Mouse (Mus musculus): ENCODE data around the gene Rdh19. TPM values are rescaled to one million over a fixed set of nuclear protein-coding genes. Genes with fewer than 3 reads are reported as not detected.

Gene Rdh19
- polyA plus RNA-seq, 1 experiment, result not detected

GRCm38 (mm10) chr10:127856376-127856775, 6.6 kb downstream of the Rdh19 start:
- TF ChIP-seq CTCF (IDR thresholded peaks at IDR 0.05; ENCODE audit: borderline replicate concordance, insufficient read depth, low read depth, low read length) (no peak), POLR2A (IDR thresholded peaks at IDR 0.05; ENCODE audit: borderline replicate concordance, insufficient read depth, low read length) (no peak)
- no peaks in the 10 kb centered on the region for H3K27me3 ChIP-seq (ENCODE audit: control insufficient read depth, insufficient read depth, low read length)
- no peak overlapping the region for H3K27ac ChIP-seq (ENCODE audit: insufficient read depth, low read length)
- H3K4me1 ChIP-seq (ENCODE audit: control insufficient read depth, insufficient read depth, low read length), result no peaks in the 10 kb centered on the region
- peak; percentile 39 to 74 for DNase-seq
- no peak overlapping the region for H3K4me3 ChIP-seq (replicated peaks; ENCODE audit: insufficient read depth, low read depth, low read length)

DNA sequence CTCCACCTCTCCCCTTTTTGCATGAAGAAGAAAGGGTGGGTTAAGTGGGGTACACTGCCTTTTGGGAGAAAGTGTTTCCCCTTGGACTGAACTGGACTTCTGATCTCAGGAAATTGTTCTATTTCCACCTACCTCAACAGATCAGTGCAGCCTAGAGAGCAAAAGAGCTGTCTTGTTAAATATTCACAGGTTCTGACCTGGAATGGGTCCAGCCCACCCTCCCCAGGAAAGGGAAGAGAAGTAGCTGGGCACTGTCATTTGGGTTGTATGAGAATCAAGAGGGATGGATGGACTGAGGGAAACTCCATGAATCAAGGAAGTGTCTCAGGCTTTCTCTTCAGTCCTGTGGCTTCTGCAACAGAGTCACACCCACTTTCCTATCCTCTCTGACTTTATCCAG, 15.2 kb downstream of the Rdh19 start:
- DNase-seq, result no peak
- H3K4me1 ChIP-seq (ENCODE audit: control insufficient read depth, insufficient read depth, low read length), result no peaks in the 10 kb centered on the region
- no peak overlapping the region for H3K27ac ChIP-seq (ENCODE audit: insufficient read depth, low read length)
- H3K27me3 ChIP-seq (ENCODE audit: control insufficient read depth, insufficient read depth, low read length), result no peaks in the 10 kb centered on the region
- H3K4me3 ChIP-seq (replicated peaks; ENCODE audit: insufficient read depth, low read depth, low read length), result no peak overlapping the region
- TF ChIP-seq POLR2A (IDR thresholded peaks at IDR 0.05; ENCODE audit: borderline replicate concordance, insufficient read depth, low read length) (no peak), CTCF (IDR thresholded peaks at IDR 0.05; ENCODE audit: borderline replicate concordance, insufficient read depth, low read depth, low read length) (no peak)

DNA sequence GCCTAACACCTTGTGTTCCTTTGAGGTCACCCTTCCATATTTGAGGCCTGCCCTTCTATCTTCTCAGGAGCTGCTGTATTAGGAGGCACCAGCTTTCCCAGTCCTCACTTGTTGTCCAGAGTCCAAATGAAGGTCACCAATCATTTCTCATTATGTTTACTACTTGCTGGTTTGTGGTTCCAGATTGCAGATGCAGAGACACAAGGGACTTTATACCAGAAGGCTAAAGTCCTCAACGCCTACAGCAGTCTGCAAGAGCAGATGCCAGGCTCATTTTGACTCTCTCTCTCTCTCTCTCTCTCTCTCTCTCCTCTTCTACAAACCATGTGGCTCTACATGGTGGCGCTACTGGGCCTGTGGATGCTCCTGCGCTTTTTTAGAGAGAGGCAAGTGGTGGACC, 16.5 kb downstream of the Rdh19 start, which contains the start of gene Rdh16f2:
Gene Rdh16f2, plus strand, starts transcription at position 243 of the 400 bp plus-strand sequence.
- H3K27me3 ChIP-seq (ENCODE audit: control insufficient read depth, insufficient read depth, low read length), result no peaks in the 10 kb centered on the region
- 77% methylated on average over 3 of the region's 3 CpGs for WGBS
- H3K4me1 ChIP-seq (ENCODE audit: control insufficient read depth, insufficient read depth, low read length), result no peaks in the 10 kb centered on the region
- TF ChIP-seq CTCF (IDR thresholded peaks at IDR 0.05; ENCODE audit: borderline replicate concordance, insufficient read depth, low read depth, low read length) (no peak), POLR2A (IDR thresholded peaks at IDR 0.05; ENCODE audit: borderline replicate concordance, insufficient read depth, low read length) (no peak)
- no peak for DNase-seq
- H3K4me3 ChIP-seq (replicated peaks; ENCODE audit: insufficient read depth, low read depth, low read length), result no peak within 1 kb of the TSS
- no peak within 1 kb of the TSS for H3K27ac ChIP-seq (ENCODE audit: insufficient read depth, low read length)

- no peak overlapping the region for H3K27ac ChIP-seq (ENCODE audit: insufficient read depth, low read length)
- no peak for DNase-seq
- 79% methylated on average over 4 of the region's 4 CpGs for WGBS
- H3K4me3 ChIP-seq (replicated peaks; ENCODE audit: insufficient read depth, low read depth, low read length), result no peak overlapping the region
- no peaks in the 10 kb centered on the region for H3K27me3 ChIP-seq (ENCODE audit: control insufficient read depth, insufficient read depth, low read length)
- TF ChIP-seq CTCF (IDR thresholded peaks at IDR 0.05; ENCODE audit: borderline replicate concordance, insufficient read depth, low read depth, low read length), result no peak
- no peaks in the 10 kb centered on the region for H3K4me1 ChIP-seq (ENCODE audit: control insufficient read depth, insufficient read depth, low read length)
Measured at GRCm38 (mm10) chr10:127872484-127872883, 22.8 kb downstream of the Rdh19 start.

- TF ChIP-seq POLR2A (IDR thresholded peaks at IDR 0.05; ENCODE audit: borderline replicate concordance, insufficient read depth, low read length), result no peak
- TF ChIP-seq CTCF (IDR thresholded peaks at IDR 0.05; ENCODE audit: borderline replicate concordance, insufficient read depth, low read depth, low read length), result no peak
- no peaks in the 10 kb centered on the region for H3K27me3 ChIP-seq (ENCODE audit: control insufficient read depth, insufficient read depth, low read length)
- H3K4me3 ChIP-seq (replicated peaks; ENCODE audit: insufficient read depth, low read depth, low read length), result no peak overlapping the region
- DNase-seq, result no peak
- no peaks in the 10 kb centered on the region for H3K4me1 ChIP-seq (ENCODE audit: control insufficient read depth, insufficient read depth, low read length)
- WGBS, result 65% methylated on average over 2 of the region's 2 CpGs
- no peak overlapping the region for H3K27ac ChIP-seq (ENCODE audit: insufficient read depth, low read length)
Measured at GRCm38 (mm10) chr10:127877681-127878080, 28.0 kb downstream of the Rdh19 start.

DNA sequence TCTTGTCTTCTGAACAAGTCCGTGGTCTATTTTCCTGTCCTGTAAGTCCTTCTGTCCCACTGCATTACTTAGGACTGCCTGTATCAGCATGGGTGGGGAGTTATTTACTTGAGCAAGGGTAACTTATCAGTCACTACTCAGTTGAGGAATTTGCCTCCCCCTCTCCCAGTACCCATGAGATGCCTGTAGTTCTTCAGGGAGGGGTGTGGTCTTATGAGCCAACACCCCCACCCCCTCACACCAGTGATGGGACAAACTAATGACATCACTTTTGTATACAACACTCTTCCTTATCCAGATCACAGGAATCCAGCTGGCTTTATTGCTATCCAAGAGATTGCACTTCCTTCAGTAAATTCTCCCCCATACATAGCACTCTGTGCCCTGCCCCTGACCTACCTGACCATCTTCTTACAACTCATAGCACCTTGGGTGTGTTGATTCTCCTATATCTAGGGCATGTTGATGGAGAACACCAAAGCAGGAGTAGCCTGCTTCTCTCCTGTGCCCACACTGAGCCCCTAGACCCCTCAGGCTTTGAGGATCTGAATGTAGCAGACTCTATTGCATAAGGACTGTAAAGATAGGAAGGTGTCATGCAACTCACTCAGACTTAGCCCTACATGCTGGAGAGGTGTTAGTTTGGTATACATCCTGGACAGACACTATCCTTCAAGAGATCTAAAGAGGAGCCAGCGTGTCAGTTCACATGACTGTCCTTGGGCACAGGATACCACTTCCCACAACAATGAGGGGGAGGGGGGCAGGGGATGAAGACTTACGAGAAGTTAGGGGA, 28.7 kb downstream of the Rdh19 start:
- H3K27ac ChIP-seq (ENCODE audit: insufficient read depth, low read length), result no peak overlapping the region
- 76% methylated on average over 3 of the region's 3 CpGs for WGBS
- H3K27me3 ChIP-seq (ENCODE audit: control insufficient read depth, insufficient read depth, low read length), result no peaks in the 10 kb centered on the region
- no peak for TF ChIP-seq POLR2A (IDR thresholded peaks at IDR 0.05; ENCODE audit: borderline replicate concordance, insufficient read depth, low read length)
- TF ChIP-seq CTCF (IDR thresholded peaks at IDR 0.05; ENCODE audit: borderline replicate concordance, insufficient read depth, low read depth, low read length), result no peak
- no peaks in the 10 kb centered on the region for H3K4me1 ChIP-seq (ENCODE audit: control insufficient read depth, insufficient read depth, low read length)
- H3K4me3 ChIP-seq (replicated peaks; ENCODE audit: insufficient read depth, low read depth, low read length), result no peak overlapping the region
- no peak for DNase-seq

- DNase-seq, result no peak
- 71% methylated on average over 3 of the region's 3 CpGs for WGBS
- H3K27ac ChIP-seq (ENCODE audit: insufficient read depth, low read length), result no peak overlapping the region
- no peaks in the 10 kb centered on the region for H3K4me1 ChIP-seq (ENCODE audit: control insufficient read depth, insufficient read depth, low read length)
- no peak for TF ChIP-seq CTCF (IDR thresholded peaks at IDR 0.05; ENCODE audit: borderline replicate concordance, insufficient read depth, low read depth, low read length)
- no peak for TF ChIP-seq POLR2A (IDR thresholded peaks at IDR 0.05; ENCODE audit: borderline replicate concordance, insufficient read depth, low read length)
- no peaks in the 10 kb centered on the region for H3K27me3 ChIP-seq (ENCODE audit: control insufficient read depth, insufficient read depth, low read length)
- no peak overlapping the region for H3K4me3 ChIP-seq (replicated peaks; ENCODE audit: insufficient read depth, low read depth, low read length)
Measured at GRCm38 (mm10) chr10:127879155-127879688, 29.5 kb downstream of the Rdh19 start.

- 90% methylated on average over 4 of the region's 4 CpGs for WGBS
Measured at GRCm38 (mm10) chr10:127881041-127881440, 31.3 kb downstream of the Rdh19 start.

More at GRCm38 (mm10) chr10:127881041-127881440, 31.3 kb downstream of the Rdh19 start:
- Histone ChIP-seq H3K4me1 (ENCODE audit: control insufficient read depth, insufficient read depth, low read length) (no peaks in the 10 kb centered on the region), H3K27me3 (ENCODE audit: control insufficient read depth, insufficient read depth, low read length) (no peaks in the 10 kb centered on the region), H3K4me3 (replicated peaks; ENCODE audit: insufficient read depth, low read depth, low read length) (no peak overlapping the region), H3K27ac (ENCODE audit: insufficient read depth, low read length) (no peak overlapping the region)
- DNase-seq, result no peak
- TF ChIP-seq POLR2A (IDR thresholded peaks at IDR 0.05; ENCODE audit: borderline replicate concordance, insufficient read depth, low read length), result no peak
- no peak for TF ChIP-seq CTCF (IDR thresholded peaks at IDR 0.05; ENCODE audit: borderline replicate concordance, insufficient read depth, low read depth, low read length)

Measured in cerebellum, adult 2 months (tissue).